Mouse (Mus musculus): Measurements from ENCODE around the gene Cd24a.

Gene Cd24a

DNA sequence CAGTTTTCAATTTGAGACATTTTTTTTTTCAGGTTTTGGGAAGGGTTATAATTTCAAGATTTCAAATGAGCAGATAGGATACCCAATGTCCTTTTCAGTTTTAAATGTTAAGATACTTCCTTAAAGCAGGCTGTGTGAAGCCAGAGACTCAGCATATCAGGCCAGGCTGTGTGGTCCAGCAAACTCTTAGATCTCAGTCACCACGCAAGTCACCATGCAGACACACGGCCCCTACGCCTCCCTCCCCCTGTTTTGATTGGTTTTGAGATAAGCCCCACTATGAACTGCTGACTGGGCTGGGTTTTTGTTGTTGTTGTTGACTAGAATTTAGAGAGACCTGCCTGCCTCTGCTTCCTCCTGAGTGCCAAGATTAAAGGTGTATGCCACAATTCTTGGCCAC lies 3.2 kb downstream of the Cd24a start:
- no peak for DNase-seq (ENCODE audit: low read depth, low spot score)

GRCm38 (mm10) chr10:43584538-43584937 lies 6.5 kb downstream of the Cd24a start:
- no peak for DNase-seq (ENCODE audit: low read depth, low spot score)

- no peak for DNase-seq (ENCODE audit: low read depth, low spot score)
Measured at GRCm38 (mm10) chr10:43588470-43589177, 10.5 kb downstream of the Cd24a start.

DNA sequence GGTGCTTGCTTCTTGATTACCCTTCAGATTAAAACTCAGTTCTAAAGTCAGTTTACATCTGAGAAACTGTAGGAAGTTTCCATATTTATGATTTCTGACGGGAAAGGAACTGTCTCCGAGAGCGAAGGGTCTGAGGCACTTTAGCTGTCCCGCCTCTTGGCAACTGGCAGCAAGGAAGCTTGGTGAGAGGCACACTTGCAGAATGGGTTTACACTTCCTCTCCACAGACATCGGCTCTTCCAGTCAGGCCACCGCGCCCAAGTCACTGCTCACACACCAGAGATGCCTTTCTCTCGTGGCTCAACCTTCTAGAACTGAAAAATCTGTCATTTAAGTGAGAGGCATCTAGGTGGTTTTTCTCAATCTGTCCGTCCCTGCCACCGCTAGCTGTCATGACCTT lies 13.4 kb downstream of the Cd24a start:
- no peak for DNase-seq (ENCODE audit: low read depth, low spot score)

DNA sequence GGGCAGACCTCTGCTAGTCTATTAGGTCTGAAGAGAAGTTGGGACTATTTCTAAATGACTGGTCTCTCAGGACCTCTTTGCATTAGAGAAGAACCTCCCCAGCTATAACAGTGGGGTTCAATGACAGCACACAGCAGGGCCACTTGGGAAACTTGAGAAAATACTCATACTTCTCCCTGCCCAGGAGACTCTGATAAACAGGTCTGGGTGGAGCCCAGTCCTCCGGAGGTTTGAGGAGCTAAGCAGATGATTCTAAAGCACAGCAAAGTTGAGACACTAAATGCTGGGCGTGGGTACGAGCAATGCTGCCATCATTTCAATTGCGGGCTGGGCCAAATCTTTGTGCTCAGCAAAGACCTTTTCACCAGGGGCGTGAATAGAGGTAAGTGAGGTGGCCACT lies 15.1 kb downstream of the Cd24a start:
- no peak for DNase-seq (ENCODE audit: low read depth, low spot score)

DNA sequence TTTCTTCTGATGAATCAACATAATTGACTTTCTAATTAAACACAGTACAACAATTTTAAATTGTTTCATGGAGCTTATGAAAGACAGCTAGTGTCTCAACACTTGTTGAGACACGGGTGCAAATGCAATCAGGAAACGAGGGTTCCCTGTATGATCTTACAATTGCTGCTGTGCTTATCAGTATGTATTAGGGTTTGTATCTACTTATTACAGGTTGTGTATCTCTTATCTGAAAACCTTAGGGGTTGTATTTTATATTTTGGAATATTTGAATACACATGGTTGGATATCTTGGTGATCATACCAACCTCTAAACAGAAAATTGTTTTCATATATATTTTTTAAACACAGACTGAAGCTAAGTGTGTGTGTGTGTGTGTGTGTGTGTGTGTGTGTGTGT lies 16.1 kb downstream of the Cd24a start:
- no peak for DNase-seq (ENCODE audit: low read depth, low spot score)

GRCm38 (mm10) chr10:43594894-43595293 lies 16.8 kb downstream of the Cd24a start:
- no peak for DNase-seq (ENCODE audit: low read depth, low spot score)

GRCm38 (mm10) chr10:43598067-43598726 lies 20.1 kb downstream of the Cd24a start:
- no peak for DNase-seq (ENCODE audit: low read depth, low spot score)

GRCm38 (mm10) chr10:43601039-43601438 lies 23.0 kb downstream of the Cd24a start:
- no peak for DNase-seq (ENCODE audit: low read depth, low spot score)

- DNase-seq (ENCODE audit: low read depth, low spot score): no peak
Measured at GRCm38 (mm10) chr10:43601511-43602396, 23.7 kb downstream of the Cd24a start.

DNA sequence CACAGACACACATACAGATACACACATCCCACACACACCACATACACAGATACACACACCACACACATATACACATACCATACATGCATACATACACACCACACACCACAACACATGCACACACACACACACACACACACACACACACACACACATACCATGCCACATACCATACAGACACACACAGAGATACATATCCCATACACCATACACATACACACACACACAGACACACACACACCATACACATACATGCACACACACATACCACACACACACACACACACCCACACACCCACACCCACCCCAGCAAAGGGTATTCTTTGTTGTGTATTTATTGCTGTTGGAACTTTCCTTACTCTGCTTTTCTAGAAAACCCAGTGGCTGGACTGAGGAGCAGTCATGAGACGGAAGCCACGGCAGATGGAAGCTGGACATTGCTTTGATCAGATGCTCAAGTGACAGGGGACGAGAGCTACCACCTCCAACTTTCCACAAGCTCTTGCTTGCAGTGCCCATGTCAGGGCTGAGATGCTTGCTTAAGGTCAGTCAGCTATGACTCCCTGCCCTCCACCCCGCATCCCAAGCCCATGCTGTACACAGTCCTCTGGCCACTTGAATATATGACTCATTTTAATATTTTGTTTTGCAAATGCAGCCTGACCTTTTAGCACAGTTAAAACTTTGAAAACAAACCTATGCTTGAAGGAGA lies 26.0 kb downstream of the Cd24a start:
- DNase-seq (ENCODE audit: low read depth, low spot score): no peak

DNA sequence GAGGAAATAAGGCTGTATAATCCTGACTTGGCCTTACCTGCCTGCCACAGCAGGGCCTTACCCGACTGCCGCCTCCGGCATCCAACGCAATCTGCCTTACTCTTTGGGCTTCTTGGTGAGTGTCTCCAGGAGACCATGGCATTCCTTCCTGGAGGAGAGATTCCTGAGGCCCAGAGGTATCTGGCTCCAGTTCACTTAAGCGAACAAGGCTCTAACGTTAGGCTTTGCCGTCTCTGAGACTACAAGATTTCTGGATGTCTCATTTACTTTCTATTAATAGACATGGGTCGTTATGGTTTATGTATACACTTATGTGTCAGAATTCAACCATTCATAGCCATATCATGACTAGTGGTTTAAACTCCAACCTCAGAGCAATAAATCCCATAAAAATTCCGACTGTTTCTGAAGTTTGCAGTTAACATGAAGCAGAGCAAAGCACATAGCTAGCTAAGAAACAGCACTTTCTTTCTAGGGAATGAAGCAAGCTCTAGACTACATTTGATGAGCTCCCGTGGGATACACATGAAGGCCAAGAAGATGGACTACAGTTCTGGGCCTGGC lies 26.7 kb downstream of the Cd24a start:
- no peak for DNase-seq (ENCODE audit: low read depth, low spot score)

DNA sequence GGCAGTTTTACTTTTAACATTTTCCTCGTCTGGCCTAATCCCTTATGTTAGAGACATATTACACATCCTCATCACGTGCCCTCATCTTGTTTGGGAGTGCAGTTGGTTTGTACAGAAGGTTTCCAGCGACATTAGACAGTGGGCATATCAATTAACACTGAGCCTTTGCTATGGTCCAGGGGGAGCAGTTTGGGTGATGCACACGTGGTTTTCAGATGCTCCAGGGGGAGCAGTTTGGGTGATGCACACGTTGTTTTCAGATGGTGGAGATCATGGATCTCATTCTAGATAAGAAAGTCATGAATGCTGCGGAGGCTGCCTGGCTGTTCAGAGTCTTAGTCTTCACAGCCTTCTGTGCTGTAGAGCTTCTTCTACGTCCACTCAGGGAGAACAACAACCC lies 27.8 kb downstream of the Cd24a start:
- DNase-seq (ENCODE audit: low read depth, low spot score): no peak

- no peak for DNase-seq (ENCODE audit: low read depth, low spot score)
Measured at GRCm38 (mm10) chr10:43609507-43609906, 31.4 kb downstream of the Cd24a start.

- DNase-seq (ENCODE audit: low read depth, low spot score): no peak
Measured at GRCm38 (mm10) chr10:43609958-43610357, 31.9 kb downstream of the Cd24a start.

- no peak for DNase-seq (ENCODE audit: low read depth, low spot score)
Measured at GRCm38 (mm10) chr10:43611081-43611480, 33.0 kb downstream of the Cd24a start.

- no peak for DNase-seq (ENCODE audit: low read depth, low spot score)
Measured at GRCm38 (mm10) chr10:43619059-43619531, 41.0 kb downstream of the Cd24a start.

GRCm38 (mm10) chr10:43619939-43620338 lies 41.9 kb downstream of the Cd24a start:
- DNase-seq (ENCODE audit: low read depth, low spot score): no peak

GRCm38 (mm10) chr10:43623510-43623909 lies 45.4 kb downstream of the Cd24a start:
- DNase-seq (ENCODE audit: low read depth, low spot score): no peak

DNA sequence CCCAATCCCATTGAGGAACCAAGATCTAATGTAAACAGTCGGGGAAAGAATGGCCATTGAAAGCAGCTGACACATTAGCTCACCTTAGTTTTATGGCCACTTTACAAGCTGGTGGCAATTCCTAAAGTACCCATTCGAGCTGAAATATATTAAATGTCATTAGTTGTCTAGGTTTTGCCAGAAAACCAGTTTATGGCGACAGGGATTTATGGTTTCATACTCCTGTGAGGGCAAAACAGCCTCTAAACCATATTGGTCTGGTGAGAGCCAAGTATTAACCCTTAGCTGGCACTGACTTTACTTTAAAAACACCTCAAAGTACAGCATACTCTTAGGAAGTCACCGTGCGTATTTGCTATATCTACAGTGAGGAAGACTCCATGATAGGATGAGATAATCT lies 46.3 kb downstream of the Cd24a start:
- DNase-seq (ENCODE audit: low read depth, low spot score): no peak

DNA sequence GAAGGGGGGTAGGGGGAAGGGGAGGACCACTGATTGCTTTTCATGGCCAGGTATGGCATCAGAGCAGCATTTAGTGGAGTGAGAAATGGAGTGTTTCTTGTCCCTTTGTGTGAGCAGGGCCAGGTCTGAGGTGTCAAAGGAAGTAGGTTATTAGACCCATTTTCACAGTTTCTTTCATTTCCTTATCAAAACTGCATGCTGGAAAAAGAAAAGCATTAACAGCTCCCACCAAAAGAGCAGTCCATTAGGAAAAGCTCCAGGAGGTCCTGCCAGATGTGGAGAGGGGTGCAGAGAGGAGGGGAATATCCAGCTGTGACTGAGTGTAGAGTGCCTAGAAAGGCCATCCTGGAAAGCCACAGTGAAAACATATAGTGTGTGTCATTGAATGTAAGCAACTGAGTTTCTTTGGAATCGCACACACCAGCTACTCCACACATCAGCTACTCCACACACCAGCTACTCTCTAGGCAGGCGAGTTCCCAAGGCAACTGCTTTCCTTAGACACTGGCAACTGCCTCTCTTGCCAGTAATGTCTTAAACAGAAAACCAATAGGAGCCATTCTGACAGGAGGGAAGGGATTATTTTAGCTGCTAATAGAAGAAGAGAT lies 46.8 kb downstream of the Cd24a start:
- no peak for DNase-seq (ENCODE audit: low read depth, low spot score)

Data from brain, embryonic 18.5 days (tissue).